7 mouse cellular contexts compared by ENCODE assay signal in genomic region chr2:5451654-5452053, GRCm38 (mm10).
DNase-seq lines count a peak whose midpoint lies in the region; ATAC-seq and TF ChIP-seq lines count a peak whose summit lies in the region.

No protein-coding gene starts in this region.

- no peak overlapping the region for H3K9ac ChIP-seq in hindbrain, postnatal 0 days (replicated peaks; ENCODE audit: low read length)
- H3K9ac ChIP-seq in hindbrain, embryonic 12.5 days = no peak overlapping the region
- no peak overlapping the region for H3K9ac ChIP-seq in kidney, embryonic 16.5 days (replicated peaks; ENCODE audit: low read length)

- H3K27me3 ChIP-seq in hindbrain, postnatal 0 days (ENCODE audit: insufficient read depth, low read length) = no peaks in the 10 kb centered on the region
- H3K27me3 ChIP-seq in hindbrain, embryonic 12.5 days = no peaks in the 10 kb centered on the region
- H3K27me3 ChIP-seq in kidney, embryonic 16.5 days (ENCODE audit: insufficient read depth, low read length) = no peaks in the 10 kb centered on the region

- no peak overlapping the region for H3K4me3 ChIP-seq in hindbrain, postnatal 0 days (ENCODE audit: low read length)
- no peak overlapping the region for H3K4me3 ChIP-seq in hindbrain, embryonic 12.5 days
- no peak overlapping the region for H3K4me3 ChIP-seq in kidney, embryonic 16.5 days (ENCODE audit: low read length)

- no peak for ATAC-seq in hindbrain, postnatal 0 days
- ATAC-seq in hindbrain, embryonic 12.5 days (ENCODE audit: low FRiP score) = no peak
- ATAC-seq in CD4-positive, CD25-positive, alpha-beta regulatory T cell, adult 4 months = peak; percentile 65
- ATAC-seq in kidney, embryonic 16.5 days (ENCODE audit: low FRiP score, low TSS enrichment) = no peak

- peak; percentile 73 for DNase-seq in hindbrain, postnatal 0 days (ENCODE audit: low spot score)
- peak; percentile 73 for DNase-seq in 3T3-L1 (ENCODE audit: low read depth, low spot score)
- DNase-seq in embryo, embryonic 11.5 days (ENCODE audit: low read depth, low spot score) = peak; percentile 9
- no peak for DNase-seq in gastrocnemius, postnatal 4 days (ENCODE audit: low spot score in 2 of 2)

- H3K9me3 ChIP-seq in hindbrain, postnatal 0 days (ENCODE audit: low read length) = no peaks in the 10 kb centered on the region
- H3K9me3 ChIP-seq in hindbrain, embryonic 12.5 days (replicated peaks) = no peaks in the 10 kb centered on the region
- H3K9me3 ChIP-seq in kidney, embryonic 16.5 days (ENCODE audit: low read length) = no peaks in the 10 kb centered on the region

- peak; percentile 81 for TF ChIP-seq CTCF in hindbrain, postnatal 0 days (IDR thresholded peaks at IDR 0.05; ENCODE audit: low read depth)

- H3K27ac ChIP-seq in hindbrain, postnatal 0 days = no peak overlapping the region
- H3K27ac ChIP-seq in hindbrain, embryonic 12.5 days = no peak overlapping the region
- H3K27ac ChIP-seq in kidney, embryonic 16.5 days (ENCODE audit: low read length) = no peak overlapping the region

- 97% methylated on average over 2 of the region's 2 CpGs for WGBS in hindbrain, postnatal 0 days
- 94% methylated on average over 2 of the region's 2 CpGs for WGBS in hindbrain, embryonic 12.5 days
- WGBS in kidney, embryonic 16.5 days = 93% methylated on average over 2 of the region's 2 CpGs

- no peaks in the 10 kb centered on the region for H3K36me3 ChIP-seq in hindbrain, postnatal 0 days (ENCODE audit: insufficient read depth, low read length)
- no peaks in the 10 kb centered on the region for H3K36me3 ChIP-seq in hindbrain, embryonic 12.5 days
- no peaks in the 10 kb centered on the region for H3K36me3 ChIP-seq in kidney, embryonic 16.5 days (ENCODE audit: insufficient read depth, low read length)

- no peaks in the 10 kb centered on the region for H3K4me1 ChIP-seq in hindbrain, postnatal 0 days (ENCODE audit: insufficient read depth, low read length)
- H3K4me1 ChIP-seq in hindbrain, embryonic 12.5 days = no peaks in the 10 kb centered on the region
- no peaks in the 10 kb centered on the region for H3K4me1 ChIP-seq in kidney, embryonic 16.5 days (ENCODE audit: insufficient read depth, low read length)

- H3K4me2 ChIP-seq in hindbrain, postnatal 0 days (ENCODE audit: low read depth, low read length) = no peak overlapping the region
- no peak overlapping the region for H3K4me2 ChIP-seq in hindbrain, embryonic 12.5 days (replicated peaks)
- H3K4me2 ChIP-seq in kidney, embryonic 16.5 days (replicated peaks; ENCODE audit: low read depth, low read length) = no peak overlapping the region

Comparison
In these comparisons a context has a peak if more than half of its experiments do, and no peak if none do; other contexts are left out.
1. DNase-seq: peak in hindbrain, postnatal 0 days (single experiment), 3T3-L1 (single experiment) and embryo, embryonic 11.5 days (single experiment); none in gastrocnemius, postnatal 4 days (0 of 2).